Mouse (Mus musculus) urinary bladder, postnatal 14 days (tissue): ENCODE results near the gene Ces1f.

Experiments
- DNase-seq: peaks from one replicate; pipeline ENCODE4 v3.0.0; 2021; ENCODE audit warnings: low spot score

Gene Ces1f

GRCm38 (mm10) chr8:93211091-93211490 lies 68.5 kb downstream of the Ces1f start:
- no peak for DNase-seq
